Mouse (Mus musculus) lung, embryonic 14.5 days (tissue): ENCODE results near the gene Colgalt2. TPM values are rescaled to one million over a fixed set of nuclear protein-coding genes. Genes with fewer than 3 reads are reported as not detected.

Source experiments
- ATAC-seq: fragments of 200-750 bp; cut with Nextera tagmentation; 2 replicates; pipeline ENCODE4 v1.8.0; 2017; ENCODE audit warnings: mild to moderate bottlenecking, moderate TSS enrichment, moderate library complexity; ENCODE audit not compliant: insufficient read depth
- DNase-seq: peaks from one replicate; pipeline ENCODE4 v3.0.0-alpha.2; 2015
- H3K27ac ChIP-seq: fragments of 300-500 bp; sonication (generic); 2 replicates; pipeline ENCODE4 v1.5.1; 2014; ENCODE audit warnings: low read depth, mild to moderate bottlenecking, moderate library complexity
- H3K27me3 ChIP-seq: fragments of 300-500 bp; sonication (generic); 2 replicates; pipeline ENCODE4 v1.6.1; 2014; ENCODE audit warnings: low read length, control low read depth; ENCODE audit not compliant: insufficient read depth
- H3K36me3 ChIP-seq: fragments of 300-500 bp; sonication (generic); 2 replicates; pipeline ENCODE4 v1.6.1; 2014; ENCODE audit warnings: control low read depth; ENCODE audit not compliant: insufficient read depth
- H3K4me1 ChIP-seq: fragments of 300-500 bp; sonication (generic); 2 replicates; pipeline ENCODE4 v1.6.1; 2014; ENCODE audit warnings: antibody characterized with exemption, control low read depth; ENCODE audit not compliant: insufficient read depth
- H3K4me2 ChIP-seq: fragments of 300-500 bp; sonication (generic); 2 replicates; pipeline ENCODE4 v1.6.1; 2014; ENCODE audit warnings: mild to moderate bottlenecking
- H3K4me3 ChIP-seq: fragments of 300-500 bp; sonication (generic); 2 replicates; pipeline ENCODE4 v1.5.1; 2014; ENCODE audit warnings: low read depth, low read length
- H3K9ac ChIP-seq: fragments of 300-500 bp; sonication (generic); 2 replicates; pipeline ENCODE4 v1.6.1; 2014
- H3K9me3 ChIP-seq: fragments of 300-500 bp; sonication (generic); 2 replicates; pipeline ENCODE4 v1.6.1; 2016; ENCODE audit warnings: low read depth, low read length, control low read depth
- CTCF ChIP-seq: IDR thresholded peaks from 2 replicates; pipeline ENCODE4 v1.5.1; 2016; ENCODE audit warnings: antibody characterized with exemption, low read depth
- WGBS: fragments of 180-500 bp; shearing (Covaris S2); extraction: QIAGEN DNeasy Blood & Tissue Kit; methylation state at CpG from one replicate; pipeline ENCODE4 v1.1.7; 2014; 5-methylcytosine and 5-hydroxymethylcytosine counted together
- polyA plus RNA-seq: library from polyadenylated mRNA; unstranded; fragments of >200 nt; fragmentation: Nextera tagmentation; extraction: Ambion mirVana; gene quantifications from 2 replicates; pipeline ENCODE4 v1.2.1, GENCODE M21; 2014

The Colgalt2 gene
- polyA plus RNA-seq, 1 experiment from 2014 or later, result 0.92 TPM

- H3K4me2 ChIP-seq, result no peak overlapping the region
- H3K36me3 ChIP-seq, result peaks cover 68% of the 10 kb centered on the region
- no peak for TF ChIP-seq CTCF
- H3K4me1 ChIP-seq, result 0 out of 2 replicates have a peak, but pooled peaks cover 2% of the 10 kb centered on the region
- DNase-seq (no peak), ATAC-seq (no peak)
- WGBS, result 83% methylated on average over 7 of the region's 7 CpGs
- H3K4me3 ChIP-seq, result no peak overlapping the region
- no peaks in the 10 kb centered on the region for H3K9me3 ChIP-seq
- no peak overlapping the region for H3K27ac ChIP-seq
- H3K9ac ChIP-seq, result no peak overlapping the region
- H3K27me3 ChIP-seq, result no peaks in the 10 kb centered on the region
Observed at GRCm38 (mm10) chr1:152534531-152534930, 134.9 kb downstream of the Colgalt2 start.

GRCm38 (mm10) chr1:152536416-152537018 is 136.9 kb downstream of the Colgalt2 start:
- ATAC-seq, result no peak
- TF ChIP-seq CTCF, result no peak

GRCm38 (mm10) chr1:152537186-152537585 is 137.6 kb downstream of the Colgalt2 start:
- Histone ChIP-seq H3K36me3 (peaks cover 66% of the 10 kb centered on the region), H3K4me3 (no peak overlapping the region)
- no peak for ATAC-seq

More at GRCm38 (mm10) chr1:152536416-152537018, 136.9 kb downstream of the Colgalt2 start:
- H3K27ac ChIP-seq, result no peak overlapping the region
- 0 out of 2 replicates have a peak, but pooled peaks cover 2% of the 10 kb centered on the region for H3K4me1 ChIP-seq
- DNase-seq, result no peak
- WGBS, result 47% methylated on average over 16 of the region's 16 CpGs
- no peak overlapping the region for H3K4me2 ChIP-seq
- no peak overlapping the region for H3K9ac ChIP-seq
- H3K36me3 ChIP-seq, result peaks cover 66% of the 10 kb centered on the region
- no peak overlapping the region for H3K4me3 ChIP-seq
- H3K27me3 ChIP-seq, result no peaks in the 10 kb centered on the region
- no peaks in the 10 kb centered on the region for H3K9me3 ChIP-seq

GRCm38 (mm10) chr1:152538817-152539216 is 139.2 kb downstream of the Colgalt2 start:
- no peaks in the 10 kb centered on the region for H3K9me3 ChIP-seq
- H3K27ac ChIP-seq, result no peak overlapping the region
- TF ChIP-seq CTCF, result no peak
- H3K36me3 ChIP-seq, result peaks cover 73% of the 10 kb centered on the region
- H3K4me2 ChIP-seq, result no peak overlapping the region
- DNase-seq (no peak), ATAC-seq (no peak)
- WGBS, result 76% methylated on average over 4 of the region's 4 CpGs
- H3K4me3 ChIP-seq, result no peak overlapping the region
- no peak overlapping the region for H3K9ac ChIP-seq
- H3K4me1 ChIP-seq, result no peaks in the 10 kb centered on the region
- H3K27me3 ChIP-seq, result no peaks in the 10 kb centered on the region

More at GRCm38 (mm10) chr1:152537186-152537585, 137.6 kb downstream of the Colgalt2 start:
- DNase-seq, result no peak
- no peak for TF ChIP-seq CTCF
- Histone ChIP-seq H3K4me1 (0 out of 2 replicates have a peak, but pooled peaks cover 2% of the 10 kb centered on the region), H3K4me2 (no peak overlapping the region), H3K27ac (no peak overlapping the region), H3K9ac (no peak overlapping the region), H3K9me3 (no peaks in the 10 kb centered on the region), H3K27me3 (no peaks in the 10 kb centered on the region)
- WGBS, result 81% methylated on average over 13 of the region's 13 CpGs

GRCm38 (mm10) chr1:152540304-152540887 is 140.8 kb downstream of the Colgalt2 start:
- no peak for TF ChIP-seq CTCF

GRCm38 (mm10) chr1:152542747-152543378 is 143.2 kb downstream of the Colgalt2 start:
- no peak for TF ChIP-seq CTCF
- WGBS, result 77% methylated on average over 6 of the region's 6 CpGs
- peaks cover 62% of the 10 kb centered on the region for H3K36me3 ChIP-seq
- no peaks in the 10 kb centered on the region for H3K27me3 ChIP-seq
- no peak overlapping the region for H3K4me3 ChIP-seq
- no peak overlapping the region for H3K4me2 ChIP-seq
- DNase-seq (no peak), ATAC-seq (no peak)
- H3K4me1 ChIP-seq, result no peaks in the 10 kb centered on the region
- no peak overlapping the region for H3K9ac ChIP-seq
- no peaks in the 10 kb centered on the region for H3K9me3 ChIP-seq
- H3K27ac ChIP-seq, result no peak overlapping the region

More at GRCm38 (mm10) chr1:152540304-152540887, 140.8 kb downstream of the Colgalt2 start:
- Histone ChIP-seq H3K4me3 (no peak overlapping the region), H3K9me3 (no peaks in the 10 kb centered on the region), H3K4me2 (no peak overlapping the region), H3K9ac (no peak overlapping the region), H3K4me1 (no peaks in the 10 kb centered on the region), H3K36me3 (peaks cover 71% of the 10 kb centered on the region), H3K27me3 (no peaks in the 10 kb centered on the region), H3K27ac (no peak overlapping the region)
- WGBS, result 82% methylated on average over 3 of the region's 3 CpGs
- no peak for ATAC-seq
- no peak for DNase-seq
